Mouse (Mus musculus) heart, adult 9 months (tissue): Measurements from ENCODE around the gene Atp2b2.

ENCODE experiments used
- DNase-seq, 2 experiments: peaks; one replicate each; pipeline ENCODE4 v3.0.0; 2022; ENCODE audit warnings: low spot score in 2 of 2

The Atp2b2 gene

DNA sequence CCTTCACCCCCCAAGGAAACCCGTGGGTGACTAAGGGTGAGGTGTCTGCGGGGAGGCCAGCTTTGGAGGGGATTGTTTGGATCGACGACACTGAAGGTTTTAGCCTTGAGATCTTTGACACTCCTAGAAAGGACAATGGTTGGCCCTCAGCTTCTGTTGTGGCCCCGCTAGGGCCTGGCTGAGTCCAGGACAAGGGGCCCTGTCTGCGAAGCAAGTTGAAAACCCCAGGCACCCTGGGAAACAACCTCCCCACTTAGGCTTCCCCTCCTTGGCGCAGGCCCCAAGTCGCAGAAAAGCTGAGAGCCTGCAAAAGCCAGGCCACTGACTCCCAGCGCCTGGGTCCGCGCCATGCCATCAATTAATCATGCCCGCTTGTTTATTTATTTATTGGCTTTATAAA is at the start of gene Atp2b2:
Gene Atp2b2 (minus strand): TSS at position 282 of the 400 bp plus-strand sequence.
- DNase-seq: no peak

DNA sequence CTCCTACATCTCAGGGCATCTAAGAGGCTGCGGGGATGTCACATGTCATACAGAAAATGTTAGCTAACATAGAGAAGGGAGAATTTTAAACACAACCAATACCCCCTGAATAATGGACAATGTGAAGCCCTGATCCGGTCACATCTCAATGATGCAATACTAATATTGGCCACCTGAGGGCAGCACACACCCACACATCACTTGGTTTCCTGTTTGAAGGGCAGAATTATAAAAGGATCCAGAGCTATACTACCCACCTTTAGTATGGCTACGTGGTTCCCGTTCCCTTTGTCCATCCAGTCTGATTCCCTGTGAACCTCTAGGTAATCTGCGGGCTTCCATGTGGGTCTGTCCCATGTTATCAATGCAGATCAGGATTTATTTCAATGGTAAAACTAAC is 47.2 kb upstream of the Atp2b2 start:
- peak; percentile 8 to 39 for DNase-seq

DNA sequence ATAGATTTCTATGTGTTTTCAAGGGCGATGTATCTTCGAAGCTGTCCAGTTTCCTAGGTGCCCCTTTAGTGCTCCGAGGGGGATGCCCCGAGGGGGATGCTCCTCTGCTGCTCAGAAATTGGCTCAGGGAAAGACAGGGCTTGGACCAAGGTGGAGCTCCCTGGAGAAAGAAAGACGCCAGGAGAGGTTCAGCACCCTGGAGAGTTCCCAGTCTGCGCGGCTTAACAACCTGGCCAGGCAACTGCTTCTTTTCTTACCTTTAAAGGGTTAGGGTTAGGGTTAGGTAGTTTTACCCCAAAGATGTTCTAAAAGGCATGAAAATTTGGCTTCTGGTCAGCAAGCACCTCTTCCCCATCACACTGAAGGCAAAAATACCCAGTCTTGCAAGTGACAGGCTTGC is 44.7 kb upstream of the Atp2b2 start:
- no peak for DNase-seq

DNA sequence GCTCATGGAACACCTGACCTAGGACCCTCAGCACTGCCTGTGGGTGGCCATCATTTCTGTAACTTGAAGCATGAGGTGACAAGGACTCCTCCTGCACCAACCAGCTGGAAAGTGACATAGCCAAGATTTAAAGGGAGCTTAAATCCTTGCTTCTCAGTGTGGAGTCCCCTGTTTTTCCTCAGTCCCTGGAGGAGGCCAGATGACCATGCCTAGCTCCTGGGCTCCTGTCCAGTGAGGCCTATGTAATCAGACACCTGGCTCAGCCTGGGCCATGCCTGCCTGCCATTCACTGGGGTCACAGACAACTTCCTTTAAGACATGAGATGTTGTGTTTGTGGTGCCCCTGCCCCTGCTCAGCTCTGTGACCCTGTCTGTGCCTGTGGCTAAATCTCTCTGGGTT is 36.1 kb upstream of the Atp2b2 start:
- DNase-seq: no peak

DNA sequence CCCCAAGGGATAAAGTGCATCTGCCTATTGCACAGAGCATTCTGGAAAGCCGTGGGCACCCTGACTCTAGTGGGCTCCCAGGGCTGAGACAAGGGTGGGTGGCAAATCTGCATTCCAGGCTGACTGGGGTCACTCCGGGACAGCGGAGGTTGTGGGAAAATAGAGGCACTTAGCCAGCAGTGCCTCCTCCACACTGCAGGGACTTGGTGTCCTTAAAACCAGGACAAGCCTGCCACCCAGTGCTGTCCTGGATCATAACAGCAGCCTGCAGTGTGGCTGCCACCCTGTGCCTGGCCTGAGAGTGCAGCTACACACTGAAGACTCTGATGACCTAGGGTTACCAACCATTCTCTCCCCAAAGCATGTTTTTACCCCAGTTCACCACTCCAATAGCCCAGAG is 34.1 kb upstream of the Atp2b2 start:
- DNase-seq: peak in 1 of 2 experiments; percentile 38

DNA sequence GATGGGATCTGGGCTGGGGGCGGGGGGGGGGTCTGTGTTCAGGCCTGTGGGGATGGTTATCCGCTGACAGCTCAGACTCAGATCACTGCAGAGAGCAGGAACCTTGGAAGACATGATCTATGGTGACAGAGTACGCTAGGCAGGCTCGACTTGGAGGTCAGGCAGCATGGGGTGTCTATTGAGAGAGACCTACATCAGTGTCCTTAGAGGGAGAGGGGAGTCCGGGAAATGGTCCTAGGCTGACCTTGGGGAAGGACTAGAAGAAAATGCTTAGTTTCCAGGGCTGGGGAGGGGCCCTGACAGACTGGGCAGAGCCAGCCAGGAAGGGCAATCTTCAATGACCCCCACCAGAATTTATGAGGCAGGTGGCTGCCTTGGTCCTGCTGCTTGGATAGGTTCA is 33.6 kb upstream of the Atp2b2 start:
- DNase-seq: no peak

DNA sequence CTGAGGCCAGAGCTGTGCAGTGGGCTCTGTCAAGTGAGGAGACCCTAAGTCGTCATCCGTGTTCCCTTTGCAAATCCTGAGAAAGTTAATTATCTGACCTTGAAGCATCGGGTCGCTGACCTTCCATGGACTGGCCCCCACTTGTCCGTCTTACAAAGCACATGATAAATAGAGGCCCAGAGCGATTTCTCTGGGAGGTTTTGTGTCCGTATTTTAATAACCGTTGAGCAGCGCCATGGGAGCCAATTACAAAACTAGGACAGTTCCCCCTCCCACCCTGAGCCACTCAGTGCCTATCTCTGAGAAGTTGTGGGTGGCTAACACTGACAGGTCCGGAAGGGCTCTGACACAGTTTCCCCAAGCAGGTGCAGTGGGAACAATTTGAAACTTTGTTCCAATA is 32.5 kb upstream of the Atp2b2 start:
- DNase-seq: no peak

DNA sequence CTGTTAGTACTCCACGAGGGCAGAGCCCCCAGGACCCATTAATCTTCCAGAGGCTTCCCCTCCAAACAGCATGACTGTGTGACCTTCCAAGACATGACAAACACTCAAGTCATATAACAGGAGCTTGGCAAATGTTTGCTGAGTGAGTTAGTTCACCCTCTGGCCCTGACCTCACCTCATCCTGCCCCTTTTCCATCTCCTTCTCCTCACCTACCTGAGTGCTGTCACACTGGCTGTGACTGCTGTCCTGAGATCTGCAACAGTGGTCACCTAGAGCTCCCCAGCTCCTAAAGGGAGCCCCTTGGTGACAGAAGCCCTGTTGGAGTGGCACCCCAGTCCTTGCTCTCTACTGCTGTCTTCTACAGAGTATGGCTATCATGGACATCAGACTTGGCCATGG is 31.8 kb upstream of the Atp2b2 start:
- no peak for DNase-seq

DNA sequence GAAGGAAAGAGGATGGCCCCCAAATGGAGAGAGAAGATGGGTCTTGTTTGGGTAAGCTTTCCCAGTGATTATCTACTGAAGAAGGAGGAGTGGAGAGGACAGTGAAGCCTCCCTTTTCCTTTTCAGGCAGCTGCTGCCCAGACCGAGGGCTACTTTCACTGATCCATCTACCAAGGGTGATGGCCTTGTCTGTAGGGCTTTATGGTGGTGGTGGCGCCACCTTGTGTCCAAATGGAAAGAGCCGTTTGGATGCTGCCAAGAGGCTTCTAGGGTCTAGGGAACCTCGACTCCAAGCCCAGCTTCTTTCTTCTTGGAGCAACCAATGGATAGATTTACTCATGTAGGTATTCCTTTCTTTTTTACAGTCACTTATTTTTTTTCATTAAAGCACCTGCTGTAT is 29.2 kb upstream of the Atp2b2 start:
- DNase-seq: peak in 1 of 2 experiments; percentile 16

DNA sequence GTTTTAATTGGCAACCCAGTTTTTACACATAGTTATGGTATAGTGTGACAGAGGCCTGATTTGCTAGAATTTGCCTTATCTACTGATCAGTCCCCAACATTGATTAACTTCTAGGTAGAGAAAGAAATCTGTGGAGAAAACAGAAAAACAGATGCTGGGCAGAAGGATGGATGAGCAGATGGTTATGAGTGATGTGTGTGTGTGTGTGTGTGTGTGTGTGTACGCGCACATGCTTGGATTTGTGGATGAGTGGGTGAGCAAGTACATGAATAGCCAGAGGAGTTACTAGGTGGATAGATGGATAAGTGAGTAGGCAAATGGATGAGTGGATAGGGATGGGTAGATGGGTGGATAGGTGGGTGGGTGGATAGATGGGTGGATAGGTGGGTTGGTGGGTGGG is 20.7 kb upstream of the Atp2b2 start:
- no peak for DNase-seq

DNA sequence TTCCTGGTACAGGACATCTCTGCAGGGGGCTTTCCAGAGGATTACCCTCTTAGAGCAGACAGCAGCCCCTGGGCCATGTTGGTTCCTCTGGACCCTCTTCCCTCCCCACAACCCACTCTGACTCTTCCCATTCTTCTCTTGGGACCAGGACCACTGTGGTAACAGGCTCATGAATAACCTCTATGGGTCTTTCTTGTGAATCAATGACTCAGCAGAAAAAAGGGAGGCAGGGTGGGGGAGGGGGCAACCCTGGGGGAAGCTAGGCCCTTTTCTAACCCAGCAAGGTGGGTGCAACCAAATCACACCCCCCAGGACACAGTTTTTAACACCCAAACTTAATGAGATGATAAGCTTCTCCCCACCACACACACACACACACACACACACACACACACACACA is 20.3 kb upstream of the Atp2b2 start:
- no peak for DNase-seq

DNA sequence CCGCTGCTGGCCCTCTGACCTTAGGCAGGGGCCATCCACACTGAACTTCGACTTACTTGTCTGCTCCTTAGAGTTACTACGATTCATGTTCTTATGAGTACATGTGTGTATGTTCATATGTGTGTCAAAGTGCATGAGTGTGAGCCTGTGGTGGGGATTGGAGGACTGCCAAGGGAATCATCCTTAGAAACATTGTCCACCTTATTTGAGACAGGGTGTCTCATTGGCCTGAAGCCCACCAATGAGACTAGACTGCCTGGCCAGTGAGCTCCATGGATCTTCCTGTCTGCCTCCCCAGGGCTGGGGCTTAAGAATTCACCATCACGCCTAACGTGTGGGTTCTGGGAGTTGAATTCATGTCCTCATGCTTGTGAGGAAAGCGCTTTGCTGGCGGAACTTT is 16.8 kb upstream of the Atp2b2 start:
- DNase-seq: no peak

DNA sequence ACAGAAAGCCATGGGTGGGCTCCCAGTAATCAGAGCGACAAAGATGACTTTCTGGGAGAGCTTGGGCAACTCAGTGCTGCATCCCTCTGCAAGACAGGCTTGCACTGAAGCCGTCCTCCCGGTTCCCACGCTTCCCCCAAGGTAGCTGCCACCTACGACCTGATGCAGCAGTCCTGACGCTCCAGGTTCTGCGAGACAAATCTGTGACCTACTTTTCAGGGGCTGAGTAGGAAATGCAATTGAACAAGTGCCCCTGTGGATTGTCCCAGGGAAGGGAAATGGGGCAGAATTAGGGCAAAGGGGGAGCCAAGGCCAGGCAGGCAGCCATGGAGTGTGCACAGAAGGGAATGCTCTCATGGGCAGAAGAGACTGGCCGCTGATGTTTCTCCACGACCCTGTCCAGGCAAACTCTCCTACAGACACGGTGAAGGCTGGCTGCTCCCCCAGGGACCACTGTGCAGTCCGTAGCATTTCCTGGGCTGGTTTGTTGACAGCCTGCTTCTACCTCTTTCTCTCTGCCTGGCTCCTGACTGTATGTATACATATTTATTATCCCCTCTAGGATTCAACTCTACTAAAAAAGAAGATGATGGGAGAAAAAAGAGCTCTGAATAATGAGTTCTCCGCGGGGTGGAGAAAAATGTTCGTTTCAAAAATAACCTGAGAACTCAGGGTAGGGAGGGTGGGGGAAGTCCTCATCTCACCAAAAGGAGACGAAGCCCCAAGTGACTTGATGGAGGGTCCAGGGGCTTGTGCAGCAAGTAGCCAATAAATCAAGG is 15.8 kb upstream of the Atp2b2 start:
- no peak for DNase-seq

DNA sequence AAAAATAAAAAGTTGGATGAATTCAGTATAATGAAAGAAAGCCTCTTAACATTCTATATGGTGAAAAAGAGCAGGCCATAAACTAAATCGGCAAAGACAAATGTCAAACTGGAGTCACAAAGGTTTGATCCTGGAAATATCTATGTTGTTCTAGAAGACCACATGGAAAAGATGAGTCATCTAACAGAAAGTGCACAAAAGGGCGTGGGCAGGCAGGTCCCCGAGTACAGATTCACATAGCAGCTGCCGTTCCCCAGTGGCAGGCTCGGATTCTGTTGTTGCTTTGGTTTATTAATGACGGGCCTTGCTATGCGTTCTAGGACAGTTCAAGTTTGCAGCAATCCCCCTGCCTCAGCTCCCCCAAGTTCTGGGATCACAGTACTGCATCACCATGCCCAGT is 12.9 kb upstream of the Atp2b2 start:
- no peak for DNase-seq

DNA sequence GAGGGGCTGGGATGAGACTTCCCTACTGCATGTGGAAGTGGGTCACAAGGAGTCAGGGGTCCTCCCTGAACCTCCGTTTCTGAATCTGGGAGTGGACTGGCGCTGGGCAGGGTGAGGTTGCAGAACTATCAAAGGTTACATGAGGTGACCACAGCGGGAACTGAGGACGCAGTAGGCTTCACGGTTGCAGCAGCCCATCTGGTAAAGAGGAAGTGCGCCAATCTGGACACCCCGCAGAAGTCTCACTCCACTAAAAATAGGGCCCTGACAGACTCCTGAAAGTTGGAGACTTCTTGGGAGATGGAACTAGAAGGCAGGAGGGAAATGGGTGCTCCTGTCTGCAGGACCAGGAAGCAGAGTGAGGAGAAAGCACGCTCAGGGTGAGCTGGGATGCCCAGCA is 2.5 kb upstream of the Atp2b2 start:
- peak; percentile 4 for DNase-seq

DNA sequence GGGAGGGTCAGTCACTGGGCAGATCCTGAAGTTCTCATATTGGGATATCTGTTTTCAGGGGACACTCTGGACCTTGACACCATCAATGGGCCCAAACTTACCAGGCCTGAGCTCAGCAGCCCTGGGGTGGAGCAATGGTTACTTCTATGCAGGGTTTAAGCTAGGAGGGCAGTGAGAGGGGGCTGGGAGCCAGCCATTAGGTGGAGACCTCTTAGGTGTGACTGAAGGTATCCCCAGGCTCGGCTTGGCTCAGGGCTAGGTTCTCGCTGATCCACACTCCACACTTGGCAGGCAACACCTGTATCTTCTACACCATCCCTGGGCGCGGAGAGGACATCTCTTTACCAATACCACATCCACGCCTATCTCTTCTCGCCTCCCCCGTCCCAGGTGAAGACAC is 423 bp upstream of the Atp2b2 start:
- DNase-seq: no peak

DNA sequence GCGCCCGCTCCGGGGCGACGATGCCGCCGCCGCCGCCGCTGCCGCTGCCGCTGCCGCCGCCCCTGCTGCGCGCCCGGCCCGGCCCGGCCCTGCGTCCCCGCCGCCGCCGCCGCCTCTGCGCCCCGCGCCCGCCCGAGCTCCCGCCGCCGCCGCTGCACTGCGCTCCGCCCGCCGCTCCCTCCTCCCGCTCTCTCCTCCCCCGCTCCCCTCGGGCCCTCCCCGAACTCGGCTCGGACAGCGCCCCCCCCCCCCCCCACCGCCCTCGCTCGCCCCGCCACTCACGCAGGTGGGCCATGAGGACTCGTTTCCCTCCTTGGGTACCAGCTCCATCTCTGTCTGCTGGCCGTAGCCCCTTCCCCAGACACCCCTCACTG is 515 bp downstream of the Atp2b2 start:
- DNase-seq: no peak

DNA sequence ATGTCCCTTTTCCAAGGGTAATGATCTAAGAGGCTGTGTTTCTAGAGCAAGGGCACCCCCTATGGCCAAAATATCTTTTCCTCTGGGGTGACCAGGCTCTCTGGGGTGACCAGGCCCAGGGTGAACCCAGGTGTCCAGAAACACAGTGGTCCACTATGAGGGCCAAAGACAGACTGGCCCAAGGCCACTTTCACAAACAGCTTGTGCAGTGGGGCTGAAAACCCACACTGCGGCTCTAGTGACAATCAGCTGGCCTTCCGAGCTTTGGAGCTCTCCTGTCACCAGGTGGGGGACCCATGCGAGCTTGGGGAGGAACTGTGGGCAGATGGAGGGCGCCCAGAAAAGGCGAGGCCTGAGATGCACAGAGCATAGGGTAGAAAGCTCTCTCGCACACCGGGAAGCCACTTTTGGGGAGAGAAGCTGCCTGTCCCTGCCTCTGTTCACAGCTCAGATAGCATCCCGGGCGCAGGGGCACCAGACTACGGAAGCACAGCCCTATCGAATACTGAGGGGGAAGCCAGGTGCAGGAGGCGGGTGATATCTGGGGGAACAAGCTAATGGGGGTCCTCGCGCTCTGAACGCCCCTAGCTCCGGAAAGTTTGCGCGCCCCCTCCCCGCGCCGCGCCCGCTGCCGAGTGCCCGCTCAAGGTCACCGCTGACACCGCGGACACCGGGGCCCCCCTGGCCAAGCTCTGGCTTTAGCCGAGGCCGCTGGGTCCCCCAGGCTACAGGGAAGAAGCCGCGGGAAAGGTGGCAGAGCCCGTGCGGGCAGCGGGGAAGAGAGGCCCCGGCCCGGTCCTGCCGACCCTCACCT is 1.1 kb downstream of the Atp2b2 start:
- DNase-seq: peak in 1 of 2 experiments; percentile 3

DNA sequence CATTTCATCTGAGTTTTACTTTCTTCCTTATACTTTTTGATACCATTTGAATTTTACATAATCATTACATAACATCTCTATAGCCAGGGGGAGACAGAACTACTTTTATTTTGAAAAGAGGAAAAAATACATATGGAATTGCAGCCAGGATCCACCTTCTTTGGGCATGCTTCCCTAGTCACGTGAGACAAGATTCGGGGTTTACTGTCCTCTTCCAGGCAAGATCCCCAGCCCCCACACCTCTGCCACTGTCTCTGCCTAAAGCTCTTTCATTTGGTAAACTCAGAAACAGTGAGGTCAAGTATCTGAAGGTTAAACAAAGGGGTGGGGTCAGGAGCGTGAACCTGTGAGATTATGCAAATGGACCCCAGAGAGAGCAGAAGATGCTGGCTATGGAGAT is 6.7 kb downstream of the Atp2b2 start:
- DNase-seq: no peak

DNA sequence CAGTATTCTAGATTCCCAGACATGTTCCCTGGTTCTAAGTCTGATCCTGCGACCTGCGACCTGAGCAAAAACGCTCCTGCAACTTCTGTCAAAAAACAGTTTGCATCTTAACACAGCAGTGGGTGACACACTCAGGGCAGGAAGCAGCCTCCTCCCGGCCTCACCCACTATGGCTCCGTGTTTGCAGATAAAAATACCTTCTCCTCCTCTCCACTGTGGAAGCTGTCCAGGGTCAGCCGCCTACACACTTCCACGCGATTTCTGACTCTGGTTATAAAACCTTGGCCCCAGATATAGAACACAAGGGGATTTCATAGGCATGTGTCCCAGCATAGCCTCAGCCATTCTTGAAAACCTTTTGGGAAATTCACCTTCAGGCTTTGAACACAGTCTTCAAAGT is 9.6 kb downstream of the Atp2b2 start:
- DNase-seq: no peak

DNA sequence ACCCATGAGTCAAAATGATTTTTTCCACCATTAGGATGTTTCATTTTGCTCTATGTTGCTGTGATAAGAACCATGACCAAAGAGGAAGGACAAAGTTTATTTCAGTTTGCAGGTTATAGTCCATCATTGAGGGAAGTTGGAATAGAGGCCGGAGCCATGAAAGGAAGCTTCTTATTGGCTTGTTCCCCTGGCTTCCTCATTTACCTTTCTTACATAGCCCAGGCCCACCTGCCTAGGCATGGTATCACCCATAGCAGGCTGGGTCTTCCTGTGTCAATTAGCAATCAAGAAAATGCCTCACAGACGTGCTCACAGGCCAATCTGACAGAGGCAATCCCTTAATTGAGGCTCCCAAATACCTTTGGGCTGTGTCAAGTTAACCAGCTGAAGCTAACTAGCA is 18.6 kb downstream of the Atp2b2 start:
- DNase-seq: no peak

DNA sequence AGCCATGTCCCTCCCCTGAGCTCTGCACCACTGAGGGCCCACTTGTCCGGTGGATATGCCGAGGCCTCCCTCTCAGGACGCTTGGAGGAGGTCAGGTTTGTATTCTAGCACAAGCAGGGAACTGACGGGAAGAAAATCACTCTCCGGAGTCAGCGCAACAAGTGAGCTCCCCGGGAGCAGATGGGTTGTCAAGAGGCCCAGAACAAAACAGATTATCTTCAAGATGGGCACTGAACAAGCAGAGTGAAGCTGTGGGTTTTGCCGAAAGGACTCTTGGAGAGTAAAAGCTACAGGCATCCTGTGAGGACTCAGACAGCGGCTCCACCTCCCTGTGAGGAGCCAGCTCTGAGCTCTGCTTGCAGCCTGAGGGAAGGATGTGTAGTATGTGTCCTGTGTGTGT is 20.3 kb downstream of the Atp2b2 start:
- DNase-seq: no peak

DNA sequence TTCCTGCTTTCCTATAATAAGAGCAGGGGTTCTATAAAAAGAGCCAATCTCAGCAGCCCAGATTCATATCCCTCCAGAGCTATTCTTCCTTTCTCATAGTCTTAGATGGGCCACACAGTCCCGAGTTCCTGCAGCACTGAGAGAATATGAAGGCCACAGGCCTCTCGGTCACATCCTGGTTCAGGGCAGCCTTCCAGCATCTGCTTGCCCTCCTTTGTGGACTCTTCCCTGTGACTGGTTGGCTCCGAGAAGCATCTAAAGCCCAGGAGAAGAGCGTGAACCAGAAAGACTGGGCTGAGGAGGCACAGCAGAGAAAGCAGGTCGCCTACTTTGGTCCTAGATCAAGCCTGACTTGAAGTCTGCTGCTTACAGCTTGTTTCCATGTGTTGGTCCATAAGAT is 28.6 kb downstream of the Atp2b2 start:
- DNase-seq: no peak
